ENCODE assay signal across 18 mouse cellular contexts in the genomic region with DNA sequence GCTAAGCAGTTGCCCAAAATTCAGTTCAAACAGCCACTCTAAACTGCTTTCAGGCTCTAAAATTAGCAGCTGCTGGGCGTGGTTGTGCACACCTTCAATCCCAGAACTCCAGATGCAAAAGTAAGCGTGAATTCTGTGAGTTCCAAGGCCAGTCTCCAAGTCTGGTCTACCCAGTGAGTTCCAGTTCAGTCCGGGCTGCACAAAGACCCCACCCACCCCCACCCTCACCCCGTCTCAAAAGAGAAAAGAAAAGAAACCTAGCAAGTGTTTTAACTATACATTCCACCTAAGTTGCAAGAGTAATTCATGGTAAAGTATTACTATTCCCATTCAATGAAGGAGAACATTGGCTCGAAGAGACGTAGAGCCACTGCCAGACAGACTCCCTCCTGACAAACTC.
"Had no signal": no experiment of that assay in that cellular context is flagged by ENCODE, and none has a peak within 500 bp of the region (broad histone marks: within the 10 kb centered on the region; RNA-seq: fewer than 3 reads in every experiment).

No protein-coding gene starts in this region.

- DNase-seq: gastrocnemius, adult 2 months; gastrocnemius, postnatal 10 days; gastrocnemius, postnatal 25 days; heart, adult 2 months; heart, postnatal 4 days; kidney, adult 18-20 months; left cerebral cortex, postnatal 4 days had no signal

- H3K4me1 ChIP-seq: hindbrain, embryonic 13.5 days; hindbrain, embryonic 15.5 days; intestine, embryonic 15.5 days; limb, embryonic 13.5 days; limb, embryonic 15.5 days had no signal

- H3K27me3 ChIP-seq: hindbrain, embryonic 13.5 days; hindbrain, embryonic 15.5 days; intestine, embryonic 15.5 days; limb, embryonic 13.5 days; limb, embryonic 15.5 days; liver, embryonic 12.5 days had no signal

- H3K4me2 ChIP-seq: heart, embryonic 11.5 days; hindbrain, embryonic 13.5 days; hindbrain, embryonic 15.5 days; intestine, embryonic 15.5 days; limb, embryonic 13.5 days; limb, embryonic 15.5 days; liver, embryonic 12.5 days had no signal

- ATAC-seq: hindbrain, postnatal 0 days; intestine, embryonic 15.5 days; intestine, postnatal 0 days; liver, embryonic 12.5 days had no signal

- H3K9me3 ChIP-seq: hindbrain, embryonic 13.5 days; hindbrain, embryonic 15.5 days; intestine, embryonic 15.5 days; limb, embryonic 13.5 days; limb, embryonic 15.5 days; liver, embryonic 12.5 days had no signal

- H3K36me3 ChIP-seq: hindbrain, embryonic 13.5 days; hindbrain, embryonic 15.5 days; intestine, embryonic 15.5 days; limb, embryonic 13.5 days; limb, embryonic 15.5 days; liver, embryonic 12.5 days had no signal

- H3K4me3 ChIP-seq: gastrocnemius, adult 2 months; heart, adult 2 months; hindbrain, embryonic 13.5 days; hindbrain, embryonic 15.5 days; intestine, embryonic 15.5 days; layer of hippocampus, adult 2 months; limb, embryonic 13.5 days; limb, embryonic 15.5 days; liver, embryonic 12.5 days had no signal

- H3K27ac ChIP-seq: gastrocnemius, adult 2 months; heart, adult 2 months; hindbrain, embryonic 13.5 days; hindbrain, embryonic 15.5 days; hindbrain, postnatal 0 days; intestine, embryonic 15.5 days; layer of hippocampus, adult 2 months; limb, embryonic 13.5 days; limb, embryonic 15.5 days; liver, embryonic 12.5 days; liver, embryonic 14.5 days had no signal

- H3K9ac ChIP-seq: hindbrain, embryonic 13.5 days; hindbrain, embryonic 15.5 days; intestine, embryonic 15.5 days; limb, embryonic 13.5 days; limb, embryonic 15.5 days; liver, embryonic 12.5 days; liver, embryonic 14.5 days had no signal
